Mouse (Mus musculus) forebrain, embryonic 15.5 days (tissue): ENCODE measurements around the gene Lrch1. TPM values are rescaled to one million over a fixed set of nuclear protein-coding genes. Genes with fewer than 3 reads are reported as not detected.
A peak's percentile ranks its signal among the peaks of the same experiment; 100 is the strongest.

ENCODE experiments used
- ATAC-seq: fragments of 200-750 bp; cut with Nextera tagmentation; replicated peaks from 2 replicates; pipeline ENCODE4 v1.8.0; 2017; ENCODE audit warnings: mild to moderate bottlenecking, moderate TSS enrichment, moderate library complexity
- H3K27ac ChIP-seq: fragments of 300-500 bp; sonication (generic); replicated peaks from 2 replicates; pipeline ENCODE4 v1.5.1; 2015; ENCODE audit warnings: mild to moderate bottlenecking, inconsistent platforms
- H3K27me3 ChIP-seq: fragments of 300-500 bp; sonication (generic); 2 replicates; pipeline ENCODE4 v1.6.1; 2015; ENCODE audit warnings: inconsistent platforms
- H3K36me3 ChIP-seq: fragments of 300-500 bp; sonication (generic); 2 replicates; pipeline ENCODE4 v1.6.1; 2015; ENCODE audit warnings: mild to moderate bottlenecking, inconsistent platforms
- H3K4me1 ChIP-seq: fragments of 300-500 bp; sonication (generic); 2 replicates; pipeline ENCODE4 v1.6.1; 2015; ENCODE audit warnings: inconsistent platforms
- H3K4me2 ChIP-seq: fragments of 300-500 bp; sonication (generic); replicated peaks from 2 replicates; pipeline ENCODE4 v1.6.1; 2015; ENCODE audit warnings: mild to moderate bottlenecking, inconsistent platforms
- H3K4me3 ChIP-seq: fragments of 300-500 bp; sonication (generic); 2 replicates; pipeline ENCODE4 v1.5.1; 2015; ENCODE audit warnings: mild to moderate bottlenecking, inconsistent platforms
- H3K9ac ChIP-seq: fragments of 300-500 bp; sonication (generic); replicated peaks from 2 replicates; pipeline ENCODE4 v1.6.1; 2015; ENCODE audit warnings: mild to moderate bottlenecking, inconsistent platforms
- H3K9me3 ChIP-seq: fragments of 300-500 bp; sonication (generic); 2 replicates; pipeline ENCODE4 v1.6.1; 2016; ENCODE audit warnings: inconsistent platforms
- WGBS: fragments of 180-500 bp; shearing (Covaris S2); methylation state at CpG from one replicate; pipeline ENCODE4 v1.1.7; 2015; ENCODE audit warnings: mixed read lengths; 5-methylcytosine and 5-hydroxymethylcytosine counted together
- polyA plus RNA-seq: library from polyadenylated mRNA; unstranded; fragments of >200 nt; fragmentation: Nextera tagmentation; extraction: Ambion mirVana; gene quantifications from 2 replicates; pipeline ENCODE4 v1.2.1, GENCODE M21; 2015

Gene Lrch1
- polyA plus RNA-seq, 1 experiment from 2014 or later: 10.9 TPM

GRCm38 (mm10) chr14:74838816-74839215 is 108.9 kb downstream of the Lrch1 start:
- Histone ChIP-seq H3K27me3 (no peaks in the 10 kb centered on the region), H3K9ac (no peak overlapping the region), H3K4me3 (no peak overlapping the region), H3K36me3 (no peaks in the 10 kb centered on the region), H3K9me3 (no peaks in the 10 kb centered on the region), H3K27ac (no peak overlapping the region), H3K4me2 (no peak overlapping the region), H3K4me1 (no peaks in the 10 kb centered on the region)
- ATAC-seq: no peak
- 85% methylated on average over 7 of the region's 7 CpGs for WGBS

GRCm38 (mm10) chr14:74835010-74835409 is 112.7 kb downstream of the Lrch1 start:
- Histone ChIP-seq H3K27ac (no peak overlapping the region), H3K36me3 (no peaks in the 10 kb centered on the region), H3K9me3 (no peaks in the 10 kb centered on the region), H3K4me1 (no peaks in the 10 kb centered on the region), H3K9ac (no peak overlapping the region), H3K27me3 (no peaks in the 10 kb centered on the region), H3K4me3 (no peak overlapping the region), H3K4me2 (no peak overlapping the region)
- WGBS: 73% methylated on average over 1 of the region's 1 CpGs
- ATAC-seq: no peak

DNA sequence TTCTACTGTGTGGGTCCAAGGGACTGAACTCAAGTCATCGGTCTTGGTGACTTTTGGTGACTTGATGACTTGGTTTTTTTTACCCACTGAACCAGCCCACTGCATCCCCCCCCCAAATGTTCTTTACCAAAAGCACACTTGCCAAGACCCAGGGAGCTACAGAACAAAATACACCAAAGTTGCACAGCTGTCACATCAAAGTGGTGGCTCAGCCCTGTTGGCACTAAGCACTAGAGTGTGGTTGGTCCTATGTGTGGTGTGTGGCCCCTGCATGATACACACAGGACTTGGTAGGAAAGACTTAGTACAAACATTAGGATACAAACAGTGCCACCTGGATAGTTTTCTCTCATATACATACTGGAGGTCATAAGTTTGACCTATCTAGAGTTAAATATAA is 113.5 kb downstream of the Lrch1 start:
- H3K4me3 ChIP-seq: no peak overlapping the region
- H3K36me3 ChIP-seq: no peaks in the 10 kb centered on the region
- H3K9me3 ChIP-seq: no peaks in the 10 kb centered on the region
- 97% methylated on average over 1 of the region's 1 CpGs for WGBS
- H3K27me3 ChIP-seq: no peaks in the 10 kb centered on the region
- no peak overlapping the region for H3K9ac ChIP-seq
- no peak for ATAC-seq
- no peak overlapping the region for H3K4me2 ChIP-seq
- no peak overlapping the region for H3K27ac ChIP-seq
- no peaks in the 10 kb centered on the region for H3K4me1 ChIP-seq

DNA sequence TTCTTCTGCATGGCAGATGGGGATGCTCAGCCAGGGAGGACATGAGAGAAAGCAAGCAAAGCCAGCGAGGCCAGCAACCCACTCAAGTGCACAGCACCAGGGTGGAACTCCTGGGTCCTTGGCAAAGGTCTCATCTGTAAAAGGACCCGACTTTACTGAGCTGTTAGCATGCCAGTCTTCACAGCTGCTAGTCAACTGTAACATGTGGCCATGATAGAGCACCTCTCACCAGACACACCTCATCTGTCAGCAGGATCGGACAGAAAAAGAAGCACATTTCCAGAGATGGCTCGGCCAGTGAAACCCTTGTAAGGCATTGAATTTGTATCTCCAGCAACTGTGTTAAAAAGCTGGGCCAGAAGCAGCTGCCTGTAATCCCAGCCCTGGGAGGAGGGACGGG is 116.0 kb downstream of the Lrch1 start:
- Histone ChIP-seq H3K9ac (no peak overlapping the region), H3K9me3 (no peaks in the 10 kb centered on the region), H3K4me2 (no peak overlapping the region), H3K27me3 (no peaks in the 10 kb centered on the region), H3K27ac (no peak overlapping the region), H3K36me3 (no peaks in the 10 kb centered on the region), H3K4me1 (no peaks in the 10 kb centered on the region), H3K4me3 (no peak overlapping the region)
- ATAC-seq: no peak
- 82% methylated on average over 5 of the region's 5 CpGs for WGBS

DNA sequence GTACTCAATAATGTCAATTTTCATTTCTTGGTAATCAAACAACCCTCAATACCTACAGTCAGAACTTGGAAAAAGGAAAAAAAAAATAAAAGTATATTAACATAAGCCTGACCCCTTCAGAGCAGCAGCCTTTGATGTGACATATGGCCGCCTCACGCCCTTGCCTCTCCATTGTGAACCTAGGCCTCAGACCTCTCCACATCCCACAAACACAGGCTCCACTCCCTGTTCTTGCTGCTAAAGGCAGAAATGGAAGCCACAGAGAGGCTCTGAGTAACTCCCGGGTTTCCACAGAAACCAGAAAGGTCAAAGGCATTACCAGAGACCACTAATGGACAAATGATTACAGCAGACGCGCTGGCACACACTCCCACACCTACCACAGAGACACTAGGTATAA is 116.6 kb downstream of the Lrch1 start:
- 81% methylated on average over 5 of the region's 5 CpGs for WGBS
- no peaks in the 10 kb centered on the region for H3K36me3 ChIP-seq
- H3K9ac ChIP-seq: no peak overlapping the region
- H3K27me3 ChIP-seq: no peaks in the 10 kb centered on the region
- no peaks in the 10 kb centered on the region for H3K4me1 ChIP-seq
- no peaks in the 10 kb centered on the region for H3K9me3 ChIP-seq
- no peak overlapping the region for H3K4me2 ChIP-seq
- ATAC-seq: no peak
- no peak overlapping the region for H3K27ac ChIP-seq
- H3K4me3 ChIP-seq: no peak overlapping the region

DNA sequence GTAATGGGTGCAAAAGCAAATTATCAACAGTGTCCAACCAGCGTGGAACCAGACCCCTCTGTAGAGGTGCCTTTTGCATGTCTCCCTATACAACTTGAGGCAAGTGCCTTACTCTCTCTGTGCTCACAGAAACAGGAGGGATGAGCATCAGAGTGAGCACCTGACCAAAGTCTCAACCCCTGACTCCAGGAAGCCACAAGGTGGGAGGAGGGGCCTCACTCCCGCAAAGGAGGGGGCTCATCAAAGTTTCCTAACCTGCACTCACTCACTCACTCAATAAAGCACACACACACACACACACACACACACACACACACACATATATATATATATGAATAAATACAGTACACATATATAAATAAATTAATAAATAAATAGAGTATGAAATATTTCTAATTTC is 117.1 kb downstream of the Lrch1 start:
- Histone ChIP-seq H3K4me1 (no peaks in the 10 kb centered on the region), H3K9ac (no peak overlapping the region), H3K4me3 (no peak overlapping the region), H3K27ac (no peak overlapping the region), H3K9me3 (no peaks in the 10 kb centered on the region), H3K4me2 (no peak overlapping the region), H3K27me3 (no peaks in the 10 kb centered on the region), H3K36me3 (no peaks in the 10 kb centered on the region)
- no peak for ATAC-seq
- WGBS: 68% methylated on average over 2 of the region's 2 CpGs

GRCm38 (mm10) chr14:74822757-74823680 is 124.7 kb downstream of the Lrch1 start:
- H3K4me1 ChIP-seq: peaks cover 11% of the 10 kb centered on the region
- H3K27ac ChIP-seq: 0 out of 2 replicates have a peak overlapping the region, but pooled peaks have one; percentile 31
- no peak overlapping the region for H3K9ac ChIP-seq
- no peaks in the 10 kb centered on the region for H3K27me3 ChIP-seq
- 0 out of 2 replicates have a peak, but pooled peaks have one; percentile 40 for ATAC-seq
- H3K36me3 ChIP-seq: no peaks in the 10 kb centered on the region
- 69% methylated on average over 7 of the region's 7 CpGs for WGBS
- no peaks in the 10 kb centered on the region for H3K9me3 ChIP-seq
- H3K4me2 ChIP-seq: no peak overlapping the region
- H3K4me3 ChIP-seq: no peak overlapping the region

GRCm38 (mm10) chr14:74822048-74822447 is 125.6 kb downstream of the Lrch1 start:
- Histone ChIP-seq H3K36me3 (no peaks in the 10 kb centered on the region), H3K4me2 (no peak overlapping the region), H3K9me3 (no peaks in the 10 kb centered on the region), H3K4me1 (peaks cover 11% of the 10 kb centered on the region), H3K27me3 (no peaks in the 10 kb centered on the region), H3K27ac (no peak overlapping the region), H3K9ac (no peak overlapping the region), H3K4me3 (no peak overlapping the region)
- no peak for ATAC-seq
- WGBS: 77% methylated on average over 2 of the region's 2 CpGs

- H3K9ac ChIP-seq: no peak overlapping the region
- no peak overlapping the region for H3K4me3 ChIP-seq
- ATAC-seq: no peak
- no peaks in the 10 kb centered on the region for H3K9me3 ChIP-seq
- whole genome bisulfite sequencing: 82% methylated on average over 11 of the region's 11 CpGs
- no peaks in the 10 kb centered on the region for H3K27me3 ChIP-seq
- H3K36me3 ChIP-seq: no peaks in the 10 kb centered on the region
- no peak overlapping the region for H3K4me2 ChIP-seq
- H3K4me1 ChIP-seq: peaks cover 20% of the 10 kb centered on the region
- no peak overlapping the region for H3K27ac ChIP-seq
These were observed 127.4 kb downstream of the Lrch1 start for GRCm38 (mm10) chr14:74820180-74820813.

- H3K9ac ChIP-seq: no peak overlapping the region
- ATAC-seq: no peak
- 25% methylated on average over 6 of the region's 6 CpGs for WGBS
These were observed 131.0 kb downstream of the Lrch1 start for GRCm38 (mm10) chr14:74816705-74817104.

GRCm38 (mm10) chr14:74814848-74815789 is 132.6 kb downstream of the Lrch1 start:
- ATAC-seq: peak; percentile 48; the same call in 1 of the 2 replicates
- H3K9ac ChIP-seq: no peak overlapping the region
- no peak overlapping the region for H3K4me2 ChIP-seq
- peaks cover 12% of the 10 kb centered on the region; the same call in 1 of the 2 replicates for H3K4me1 ChIP-seq
- H3K9me3 ChIP-seq: no peaks in the 10 kb centered on the region
- WGBS: 42% methylated on average over 17 of the region's 17 CpGs
- no peak overlapping the region for H3K4me3 ChIP-seq
- H3K27me3 ChIP-seq: no peaks in the 10 kb centered on the region
- no peak overlapping the region for H3K27ac ChIP-seq
- H3K36me3 ChIP-seq: peaks cover 5% of the 10 kb centered on the region; the same call in 1 of the 2 replicates

More at GRCm38 (mm10) chr14:74816705-74817104, 131.0 kb downstream of the Lrch1 start:
- Histone ChIP-seq H3K36me3 (no peaks in the 10 kb centered on the region), H3K4me1 (peaks cover 12% of the 10 kb centered on the region; the same call in 1 of the 2 replicates), H3K27ac (no peak overlapping the region), H3K27me3 (no peaks in the 10 kb centered on the region), H3K9me3 (no peaks in the 10 kb centered on the region), H3K4me2 (no peak overlapping the region), H3K4me3 (no peak overlapping the region)
